Mouse (Mus musculus) spleen, adult 18-20 months (tissue): ENCODE results near the gene Gm17455.
A peak's percentile ranks its signal among the peaks of the same experiment; 100 is the strongest.

Experiments used
- DNase-seq, 2 experiments: peaks; one replicate each; pipeline ENCODE4 v3.0.0; 2022; ENCODE audit warnings: mixed read lengths in 2 of 2

Gene Gm17455

DNA sequence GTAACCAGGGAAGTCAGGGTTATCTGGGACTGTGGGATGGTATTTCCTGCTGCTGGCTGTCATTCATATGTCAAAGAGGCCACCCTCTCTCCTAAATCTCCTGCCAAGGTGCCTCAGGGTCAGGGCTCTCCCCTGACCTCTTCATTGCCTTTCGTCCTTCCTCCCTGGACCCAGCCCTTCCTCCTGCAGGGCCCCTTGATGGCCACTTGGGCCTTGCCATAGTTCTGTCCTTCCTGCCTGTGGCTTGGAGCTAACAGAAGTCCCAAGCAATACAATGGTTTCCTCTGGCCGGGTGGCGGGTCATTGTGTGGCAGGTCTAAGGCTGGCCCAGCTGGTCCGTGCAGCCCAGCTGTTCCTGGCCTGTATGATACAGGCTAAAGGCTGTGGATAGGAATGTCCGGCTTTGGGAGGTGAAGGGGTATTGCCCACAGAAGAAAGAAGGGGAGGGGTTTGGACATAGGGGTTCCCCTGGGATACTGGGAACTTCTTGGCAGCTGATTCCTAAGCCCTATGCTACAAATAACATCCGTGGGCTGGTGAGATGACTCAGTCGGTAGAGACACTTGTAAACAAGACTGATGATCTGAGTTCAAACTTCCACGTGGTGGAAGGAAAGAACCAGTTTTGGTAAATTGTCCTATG lies 25.5 kb upstream of the Gm17455 start:
- no peak for DNase-seq

DNA sequence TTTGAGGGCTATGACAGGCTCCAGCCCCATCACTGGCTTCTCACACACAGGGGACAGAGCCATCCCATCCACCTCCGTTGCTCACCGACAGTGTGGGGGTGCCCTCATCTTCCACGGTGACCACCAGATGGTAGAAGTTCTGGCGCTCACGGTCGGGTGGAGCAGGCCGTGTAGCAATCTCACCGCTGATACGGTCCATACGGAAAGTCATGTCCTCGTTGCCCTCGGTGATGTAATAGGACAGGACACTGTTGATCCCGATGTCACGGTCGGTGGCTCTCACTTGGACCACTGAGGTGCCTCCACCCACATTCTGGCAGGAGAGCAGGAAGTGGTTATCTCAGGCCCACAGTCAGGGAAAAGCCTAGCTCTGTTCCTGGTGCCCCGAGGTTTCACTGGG lies 22.8 kb upstream of the Gm17455 start:
- no peak for DNase-seq

DNA sequence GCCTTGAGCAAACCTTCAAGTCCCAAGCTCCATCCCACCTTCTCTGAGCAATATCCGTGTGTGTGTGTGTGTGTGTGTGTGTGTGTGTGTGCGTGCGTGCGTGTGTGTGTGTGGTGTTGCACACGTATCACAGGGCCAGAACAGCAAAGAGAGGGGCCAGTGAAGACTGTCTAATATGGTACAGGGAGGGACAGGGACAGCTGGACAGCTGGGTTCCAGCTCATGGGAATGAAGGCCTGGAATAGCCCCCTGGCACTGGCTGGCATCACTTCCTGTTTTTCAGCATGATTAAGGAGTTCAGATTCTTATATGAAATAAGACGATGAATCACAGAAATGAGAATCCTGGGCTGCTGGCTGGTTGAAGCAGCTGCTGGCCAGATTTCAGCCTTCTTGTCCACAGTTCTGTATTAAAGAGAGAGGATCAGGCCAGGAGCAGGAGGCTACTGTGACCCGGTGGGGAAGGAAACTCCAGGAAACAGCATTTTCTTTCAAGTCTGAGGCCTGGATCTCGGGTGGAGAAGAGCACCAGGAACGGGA lies 20.0 kb upstream of the Gm17455 start:
- no peak for DNase-seq

DNA sequence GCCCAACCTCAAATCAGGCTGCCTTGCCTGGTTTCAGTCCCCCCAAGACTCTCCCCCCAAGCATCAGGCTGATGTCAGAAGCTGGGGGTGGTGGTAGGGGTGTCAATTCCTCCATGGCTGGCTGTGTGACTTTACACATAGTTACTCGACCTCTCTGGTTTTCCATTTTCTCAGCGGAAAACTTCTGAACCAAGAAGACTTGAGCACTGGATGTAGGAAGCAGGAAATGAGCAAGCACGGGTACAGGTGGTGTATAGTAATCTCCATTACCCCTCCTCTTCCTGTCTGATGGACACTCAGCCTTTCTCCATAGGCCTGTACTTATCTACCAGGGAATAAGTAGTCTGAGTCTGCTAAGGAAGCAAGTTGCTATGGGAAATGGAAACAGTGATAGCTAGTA lies 19.3 kb upstream of the Gm17455 start:
- DNase-seq: no peak

DNA sequence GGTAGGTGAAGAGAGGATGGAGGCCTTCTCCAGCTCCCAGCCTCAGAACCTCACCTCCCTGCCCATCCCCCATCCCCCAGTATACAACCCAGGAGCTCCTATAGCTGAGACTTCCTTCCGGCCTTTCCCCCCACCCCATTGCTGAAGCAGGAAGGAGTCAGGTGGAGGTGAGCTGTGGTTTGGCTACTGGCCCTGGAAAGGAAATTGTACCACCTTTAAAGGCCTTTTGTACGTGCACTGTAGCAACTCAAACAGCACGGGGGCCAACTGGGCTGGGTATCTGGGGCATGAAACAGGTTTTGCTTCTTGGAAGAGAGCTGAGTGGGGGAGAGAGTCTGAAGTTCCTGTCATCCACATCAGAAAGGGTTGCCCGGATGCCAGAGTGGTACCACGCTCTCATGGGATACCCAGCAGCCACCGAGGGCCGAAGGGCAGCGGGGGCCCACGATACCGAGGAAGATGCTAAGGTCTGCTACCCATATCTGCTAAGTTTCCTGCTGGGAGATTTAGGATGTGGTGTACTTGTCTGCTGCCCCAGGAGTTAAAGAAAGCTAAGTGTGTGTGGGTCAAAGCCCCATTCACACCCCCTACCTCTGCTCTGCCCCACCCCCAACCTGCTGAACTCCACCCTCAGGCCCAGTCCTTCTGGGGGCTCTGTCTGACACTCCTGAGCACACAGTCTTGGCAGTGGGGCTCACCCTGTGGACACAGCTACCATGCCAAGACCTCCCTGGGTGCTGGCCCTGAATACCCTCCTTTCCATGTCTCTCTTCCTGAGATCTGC lies 18.2 kb upstream of the Gm17455 start:
- no peak for DNase-seq

DNA sequence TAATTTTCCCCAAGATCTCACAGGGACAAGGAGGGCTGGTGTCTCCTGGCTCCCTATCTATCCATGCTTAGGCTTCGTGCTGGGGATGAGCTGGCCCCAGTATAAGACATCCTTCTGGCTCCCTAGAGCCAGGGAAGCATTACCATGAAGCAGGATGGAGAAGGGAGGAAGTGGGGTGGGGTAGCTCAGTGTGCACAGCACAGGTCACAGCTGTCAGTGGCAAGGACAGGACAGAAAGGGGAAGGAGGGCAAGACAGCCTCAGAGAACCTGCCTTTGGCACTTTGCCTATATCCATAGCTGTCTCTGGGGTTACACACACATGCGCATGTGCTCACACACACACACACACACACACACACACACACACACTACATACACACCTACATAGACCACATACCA lies 11.2 kb upstream of the Gm17455 start:
- peak in 1 of 2 experiments; percentile 32 for DNase-seq

DNA sequence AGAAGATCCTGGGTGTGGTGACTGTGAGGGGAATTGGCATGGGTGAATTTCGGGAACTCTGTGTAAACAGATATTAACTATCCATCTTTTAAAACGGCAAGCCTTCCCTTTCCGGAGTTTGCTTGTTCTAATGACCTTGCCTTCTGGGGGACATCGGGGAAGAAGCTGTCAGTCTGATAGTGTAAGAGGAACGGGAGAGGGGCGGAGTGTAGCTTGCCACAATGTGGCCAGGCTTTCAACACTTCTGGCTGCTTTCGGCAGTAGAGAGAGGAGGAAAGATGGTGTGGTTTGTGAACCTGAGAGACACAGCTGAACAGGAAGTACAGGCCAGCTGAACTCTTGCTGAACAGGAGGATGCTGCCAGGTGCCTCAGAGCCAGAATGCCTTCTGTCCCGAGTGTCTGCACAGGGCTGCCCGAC lies 10.1 kb upstream of the Gm17455 start:
- DNase-seq: peak; percentile 39 to 48

DNA sequence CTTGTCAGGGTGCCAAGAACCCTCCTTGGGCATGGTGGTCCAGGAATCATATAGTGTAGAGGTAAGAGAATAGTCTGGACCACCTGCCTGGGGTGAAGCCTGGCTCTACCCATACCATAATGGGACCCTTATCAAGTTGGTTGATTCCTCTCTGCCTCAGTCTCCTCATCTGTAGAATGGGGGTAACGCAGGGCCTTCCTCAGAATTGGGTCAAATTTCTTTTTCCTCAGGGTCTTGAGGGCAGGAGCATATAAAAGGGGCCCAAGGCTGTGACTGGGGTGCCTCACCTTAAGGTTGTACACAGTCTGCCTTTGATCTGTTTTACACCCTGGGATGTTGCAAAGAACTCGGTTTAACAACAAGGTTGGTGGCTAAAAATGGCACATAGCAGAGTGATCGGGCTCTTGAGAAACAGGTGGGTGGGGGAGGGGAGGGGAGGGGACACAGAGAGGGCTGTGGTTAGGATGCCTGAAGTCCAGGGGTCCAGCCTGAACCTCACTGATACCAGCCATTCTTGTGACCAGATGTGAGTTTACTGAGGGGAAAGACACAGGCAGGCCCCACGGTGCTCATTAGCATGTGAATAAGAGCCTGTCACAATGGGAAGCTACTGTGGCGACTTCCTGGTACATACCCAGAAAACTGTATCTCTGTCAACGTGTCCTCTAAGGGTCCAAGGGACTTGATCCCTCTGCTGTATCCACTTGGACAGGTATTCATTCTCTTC lies 9.2 kb upstream of the Gm17455 start:
- no peak for DNase-seq

DNA sequence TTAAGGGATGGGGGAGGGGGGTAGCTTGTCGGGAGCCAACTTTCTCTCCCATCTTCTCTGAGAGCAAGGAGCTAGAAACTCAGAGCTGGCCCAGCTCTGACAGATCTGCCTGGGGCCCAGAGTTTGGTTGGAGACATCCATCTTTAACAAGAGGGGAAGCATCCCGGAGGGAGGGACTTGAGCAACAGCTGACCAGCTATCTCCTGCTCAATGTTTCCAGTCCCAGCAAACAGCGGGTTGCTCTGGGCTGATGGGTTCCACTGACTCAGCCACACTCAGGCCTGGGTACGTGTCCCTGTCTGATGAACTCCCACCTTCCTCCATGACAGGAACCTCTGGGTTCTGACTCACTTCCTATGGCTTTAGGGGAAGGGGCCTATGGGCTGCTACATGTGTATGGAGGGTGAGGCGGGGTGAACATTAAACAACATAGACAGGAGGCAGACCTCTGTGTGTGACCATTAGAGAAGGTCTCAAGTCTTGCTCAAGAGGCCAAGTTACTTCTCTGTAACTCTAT lies 8.6 kb upstream of the Gm17455 start:
- DNase-seq: no peak

DNA sequence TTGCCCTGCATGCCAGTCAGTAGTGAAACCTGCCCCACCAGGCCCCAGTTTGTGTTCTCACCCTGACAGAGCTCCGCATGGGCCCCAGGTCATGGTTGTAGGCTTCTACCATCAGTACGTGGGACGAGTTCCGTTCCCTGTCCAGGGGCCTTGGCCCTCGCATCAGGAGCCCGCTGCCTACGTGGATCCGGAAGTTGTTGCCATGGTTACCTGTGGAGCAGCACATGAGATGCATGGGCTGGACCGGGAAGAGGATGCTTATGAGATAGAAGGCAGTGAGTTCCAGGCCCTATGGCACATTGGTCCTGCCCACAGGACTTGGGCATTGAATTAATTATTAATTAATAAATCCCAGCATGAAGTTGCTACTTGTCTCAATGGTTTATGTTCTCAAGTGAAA lies 7.9 kb upstream of the Gm17455 start:
- no peak for DNase-seq

DNA sequence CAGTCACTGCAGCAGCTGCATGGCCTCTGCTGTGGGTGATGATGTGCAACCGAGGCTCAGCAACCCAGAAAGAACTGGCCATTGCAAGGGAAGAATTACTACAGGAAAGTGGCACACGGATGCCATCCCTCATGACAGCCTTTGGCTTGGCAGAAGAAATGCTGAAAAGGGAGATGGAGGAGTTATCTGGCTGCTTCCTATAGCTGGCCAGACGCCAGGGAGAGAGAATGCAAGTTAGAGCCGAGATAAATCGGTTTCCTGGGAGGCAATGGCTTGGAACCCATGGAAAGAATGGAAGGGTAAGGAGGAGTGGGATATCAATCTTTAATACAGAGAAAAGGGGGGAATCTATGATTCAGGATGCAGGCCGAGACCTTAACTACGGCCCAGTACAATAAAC lies 4.6 kb upstream of the Gm17455 start:
- DNase-seq: no peak

DNA sequence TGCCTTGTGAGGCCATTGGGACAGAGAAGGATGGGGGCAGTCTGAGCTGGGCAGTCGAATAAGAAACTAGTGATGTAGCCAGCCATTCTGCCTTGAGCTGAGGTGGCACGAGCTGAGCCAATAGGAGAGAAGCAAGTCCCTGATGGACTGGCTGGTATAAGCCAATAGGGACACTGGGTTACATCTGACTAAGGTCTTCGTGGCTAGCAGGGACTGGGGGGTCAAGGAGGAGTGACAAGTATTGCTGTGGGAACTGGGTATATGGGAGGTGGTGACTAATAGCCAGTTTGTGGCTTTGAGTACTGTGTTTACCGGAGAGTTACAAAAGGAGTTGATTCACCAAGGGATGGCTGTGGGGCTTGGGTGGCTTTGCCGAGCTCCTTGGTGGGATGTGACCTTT lies 3.9 kb upstream of the Gm17455 start:
- no peak for DNase-seq

DNA sequence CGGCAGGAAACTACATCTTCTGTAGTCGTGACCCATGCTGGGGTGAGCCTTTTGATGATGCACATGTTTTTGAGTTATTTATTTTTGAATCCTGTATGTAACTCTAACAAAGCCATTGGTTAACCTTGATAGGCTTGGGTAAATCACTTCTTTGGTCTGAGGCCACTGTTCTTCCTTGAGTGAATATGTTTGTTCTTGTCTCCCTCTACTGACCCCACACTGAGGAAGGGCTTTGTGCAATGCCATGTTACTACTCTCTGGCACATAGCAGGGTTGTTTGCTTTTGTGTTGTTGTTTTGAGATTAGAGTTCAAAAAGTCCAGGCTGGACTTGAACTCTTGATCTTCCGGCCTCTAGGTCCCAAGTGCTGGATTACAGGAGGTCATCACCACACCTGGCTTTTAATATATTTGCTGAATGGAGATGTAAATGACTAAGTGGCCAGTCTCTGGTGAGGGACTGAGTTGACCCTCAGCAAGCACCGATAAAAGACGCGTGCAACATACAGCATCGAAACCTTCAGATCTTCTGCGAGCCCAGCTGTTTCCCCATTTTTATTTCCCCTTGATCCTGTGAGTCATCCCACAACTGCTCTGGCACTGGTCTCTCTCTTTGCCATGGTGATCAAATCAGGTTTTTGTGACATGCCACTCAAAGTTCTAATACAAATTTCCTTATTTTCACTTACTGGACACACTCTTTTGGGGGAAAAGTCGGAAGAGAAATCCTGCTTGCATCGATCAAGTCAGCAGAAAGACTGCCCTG lies 1.3 kb upstream of the Gm17455 start:
- DNase-seq: no peak

DNA sequence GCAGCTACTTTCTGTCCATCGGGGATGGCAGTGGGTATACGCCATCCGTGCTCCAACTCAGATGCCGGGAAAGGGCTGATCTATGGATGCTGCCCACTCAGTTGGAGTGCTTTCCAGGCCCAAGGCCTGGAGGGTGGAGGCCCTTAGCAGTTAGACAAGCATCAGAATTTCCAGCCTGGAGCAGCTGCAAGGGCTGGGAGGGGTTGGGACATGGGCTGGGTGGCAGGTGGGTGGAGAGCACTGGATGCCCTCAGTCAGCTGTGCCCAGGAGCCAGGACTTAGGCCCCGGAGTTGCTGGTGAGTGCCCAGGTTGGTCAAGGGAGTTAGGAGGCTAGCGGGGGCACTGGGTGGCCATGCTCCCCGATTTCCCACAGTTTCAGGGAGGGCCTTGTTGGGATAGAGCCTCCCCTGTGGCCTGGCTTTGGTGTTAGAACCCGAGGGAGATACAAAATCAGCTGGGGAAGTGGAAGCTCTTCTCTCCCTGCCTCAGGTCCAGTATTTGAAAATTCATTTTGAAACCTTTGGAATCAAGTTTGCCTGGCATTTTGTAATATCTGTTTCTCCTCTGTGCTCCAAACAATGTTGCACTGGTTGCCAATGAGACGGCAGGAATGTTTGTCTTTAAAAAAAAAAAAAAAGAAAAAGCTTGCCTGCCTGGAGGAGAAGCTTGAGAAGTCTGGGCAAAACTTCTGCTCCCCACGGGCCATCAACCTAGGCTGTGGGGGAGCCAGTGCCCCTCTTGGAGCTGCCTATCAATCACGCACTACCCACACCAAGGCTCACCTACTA lies 1.2 kb downstream of the Gm17455 start:
- DNase-seq: no peak

DNA sequence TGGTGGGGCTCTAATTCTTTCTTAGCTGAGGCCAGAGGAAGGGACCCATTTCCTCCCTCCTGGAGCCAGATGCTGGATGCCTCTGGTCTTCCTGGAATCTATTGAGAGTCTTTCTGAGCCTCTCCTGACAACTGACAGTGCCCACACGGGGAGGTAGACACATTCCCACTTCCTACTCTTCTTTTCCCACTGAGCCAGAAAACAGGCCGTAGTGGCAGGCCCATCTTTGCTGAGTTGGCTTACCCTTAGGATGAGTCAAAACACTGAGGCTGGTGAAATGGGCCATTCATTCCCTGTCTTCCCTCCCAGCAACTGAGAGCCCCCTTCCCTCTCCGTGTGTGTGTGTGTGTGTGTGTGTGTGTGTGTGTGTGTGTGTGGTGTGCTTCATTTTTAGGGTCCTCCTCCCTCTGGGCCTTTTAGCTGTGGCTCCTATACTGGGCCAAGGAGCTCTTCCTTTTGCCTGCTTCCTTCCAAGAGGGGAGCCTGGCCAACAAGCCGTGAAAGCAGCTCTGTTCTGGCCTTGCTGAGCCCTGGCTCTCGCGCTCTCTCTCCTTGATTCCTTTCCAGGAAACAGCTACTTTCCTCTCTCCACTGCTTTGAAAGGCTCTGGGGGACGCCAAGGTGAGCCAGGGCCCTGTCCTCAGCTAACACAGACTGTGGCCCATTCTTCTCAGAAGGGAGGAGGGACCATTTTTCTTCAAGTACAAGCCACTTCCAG lies 6.1 kb downstream of the Gm17455 start:
- DNase-seq: no peak

DNA sequence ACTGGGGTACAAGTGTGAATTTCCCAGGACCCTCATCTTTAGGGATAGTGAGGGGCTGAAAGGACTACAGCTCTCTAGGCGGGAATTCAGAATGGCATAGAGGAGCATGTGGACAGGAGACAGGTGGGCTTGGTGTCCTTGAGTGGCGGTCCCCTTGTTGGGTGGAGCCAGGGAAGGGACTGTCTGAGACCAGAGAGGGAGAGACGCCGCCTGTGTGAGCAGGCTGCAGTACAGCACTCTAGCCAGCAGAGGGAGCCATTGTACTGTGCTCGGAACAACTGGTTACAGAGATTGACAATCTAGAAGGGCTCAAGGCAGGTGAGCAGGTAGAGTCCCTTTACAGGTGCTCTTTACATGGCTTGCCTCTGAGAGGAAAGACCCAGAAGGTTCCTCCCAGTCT lies 8.3 kb downstream of the Gm17455 start:
- peak; percentile 41 to 71 for DNase-seq

DNA sequence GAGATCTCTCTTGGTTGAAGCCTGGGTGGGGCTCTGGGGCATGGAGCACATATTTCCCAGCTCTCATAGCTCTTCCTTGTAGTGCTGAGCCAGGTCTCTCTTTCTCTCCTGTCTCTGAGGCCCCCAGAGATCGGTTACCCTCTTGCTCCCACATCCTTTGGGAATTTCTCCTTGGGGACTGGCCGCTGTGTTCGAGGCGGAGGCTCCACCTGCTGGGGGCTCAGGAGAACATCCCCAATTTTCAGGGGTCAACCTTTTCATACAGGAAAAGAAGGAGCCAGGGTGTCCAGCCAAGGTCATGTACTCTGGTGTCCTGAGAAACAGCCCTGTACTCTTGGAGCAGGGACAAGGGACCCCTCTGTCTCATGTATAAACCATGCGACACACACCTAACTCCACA lies 12.3 kb downstream of the Gm17455 start:
- no peak for DNase-seq

DNA sequence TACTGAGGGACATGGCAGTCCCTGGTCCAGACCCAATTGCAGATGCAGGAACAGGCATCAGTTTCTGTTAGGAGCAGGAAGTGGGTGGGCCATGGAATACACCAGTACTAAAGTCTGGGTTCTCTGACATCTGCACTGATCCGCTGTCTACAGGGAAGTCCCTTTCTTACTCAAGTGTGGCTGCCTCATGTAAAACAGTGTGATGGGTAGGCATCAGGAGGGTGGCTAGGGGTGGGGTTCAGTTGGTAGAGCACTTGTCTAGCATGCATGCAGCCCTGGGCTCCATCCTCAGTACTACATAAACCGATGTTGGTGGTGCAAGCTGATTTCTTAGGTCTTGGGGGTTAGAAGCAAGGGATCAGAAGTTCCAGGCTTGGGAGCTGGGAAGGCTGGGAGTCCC lies 14.2 kb downstream of the Gm17455 start:
- DNase-seq: peak; percentile 27 to 29

DNA sequence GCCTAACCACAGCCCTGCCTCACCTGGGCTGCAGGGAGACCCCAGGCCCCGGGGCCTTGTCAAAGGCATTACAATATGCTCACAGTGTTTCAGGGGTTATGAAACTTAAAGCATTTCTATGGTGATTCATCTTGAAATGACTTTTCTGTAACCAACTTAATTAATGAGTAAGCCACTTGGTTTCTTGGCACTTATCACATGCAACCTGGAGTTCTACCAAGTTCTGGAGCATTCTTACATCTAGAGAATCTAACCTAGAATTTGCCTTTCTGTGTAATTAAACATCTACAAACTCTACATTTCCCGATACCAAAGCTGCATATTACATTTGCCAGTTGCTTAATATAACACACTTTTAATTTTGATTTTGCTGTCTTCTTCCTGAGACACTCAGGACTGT lies 17.5 kb downstream of the Gm17455 start:
- no peak for DNase-seq

DNA sequence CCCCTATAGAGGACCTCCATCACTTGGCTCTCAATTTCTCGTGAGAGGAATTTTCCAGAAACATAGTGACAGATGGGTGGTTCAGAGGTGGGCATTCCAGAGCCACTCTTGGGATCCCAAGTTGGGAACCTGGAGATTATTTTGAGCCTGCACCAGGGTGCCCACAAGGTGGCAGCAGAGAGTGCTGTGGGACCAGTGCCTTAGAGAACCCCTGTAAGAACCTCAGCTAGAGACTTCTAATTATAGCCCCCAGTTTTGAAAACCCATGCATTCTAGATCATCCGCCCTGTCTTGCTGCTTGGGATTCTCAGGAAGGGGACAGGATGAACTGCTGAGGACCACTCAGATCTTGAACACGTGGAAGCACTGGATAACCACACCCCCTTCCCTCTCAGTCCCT lies 18.6 kb downstream of the Gm17455 start:
- DNase-seq: peak; percentile 22 to 66

DNA sequence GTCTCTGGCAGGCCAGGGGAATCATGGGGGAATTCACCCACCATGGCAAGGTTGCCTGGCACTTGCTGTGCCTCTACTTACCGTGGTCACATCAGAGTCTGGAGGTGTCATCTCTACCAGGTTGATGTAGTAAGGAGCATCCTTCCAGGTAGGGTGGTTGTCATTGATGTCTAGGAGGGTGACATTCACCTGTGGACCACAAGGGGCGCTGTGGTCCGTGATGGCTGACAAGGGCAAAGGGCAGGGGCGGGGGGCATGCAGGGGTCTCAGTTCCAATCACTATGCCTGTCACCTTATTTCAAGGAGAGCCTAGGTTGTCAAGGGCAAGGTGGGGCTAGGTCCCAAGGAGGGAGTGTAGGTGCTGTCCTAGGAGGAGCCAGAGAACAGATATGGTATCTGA lies 20.1 kb downstream of the Gm17455 start:
- no peak for DNase-seq
